Mouse (Mus musculus): Measurements from ENCODE around the gene Gm4353. TPM values are rescaled to one million over a fixed set of nuclear protein-coding genes. Genes with fewer than 3 reads are reported as not detected.

Gene Gm4353
- polyA plus RNA-seq (2012; rRNA removed), result 0.23 and 0.38 TPM in 2 replicates

DNA sequence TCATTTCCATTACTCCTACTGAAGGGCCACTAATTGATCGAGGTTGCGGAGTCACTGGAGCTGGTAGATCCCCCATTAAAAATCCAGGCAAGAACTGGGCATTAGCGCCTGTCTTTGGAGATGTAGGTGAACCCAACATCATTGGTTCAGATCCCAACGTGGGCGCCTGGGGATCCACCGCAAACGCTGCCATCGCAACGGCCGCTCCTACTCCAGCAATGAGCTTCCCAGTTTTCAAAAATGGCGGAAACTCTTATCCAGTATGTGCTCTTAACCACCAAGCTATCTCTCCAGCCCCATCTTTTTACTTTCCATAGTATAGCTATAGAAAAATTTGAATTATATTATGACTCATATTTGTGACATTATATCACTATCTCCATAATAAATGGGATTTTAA is at the start of gene Gm4353:
Gene Gm4353, minus strand, starts transcription at position 270 of the 400 bp plus-strand sequence.

DNA sequence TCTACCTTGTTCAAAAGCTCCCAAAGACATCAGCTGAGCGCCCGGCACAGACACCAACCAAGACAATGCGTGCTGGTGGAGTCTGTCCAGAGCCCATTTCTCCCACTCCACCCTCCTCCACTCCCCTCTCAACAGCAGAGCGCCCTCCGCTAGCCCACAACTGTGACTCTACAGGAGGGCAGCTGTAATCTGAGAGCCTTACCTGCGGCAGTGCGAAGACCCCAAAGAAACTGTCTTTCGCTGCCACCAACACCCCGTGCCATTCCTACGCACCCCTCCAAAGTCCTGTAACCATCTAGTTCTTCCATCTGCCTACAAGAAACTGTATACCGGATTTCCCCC is 45.3 kb downstream of the Gm4353 start, which contains the start of gene 1110004F10Rik:
Gene 1110004F10Rik, plus strand, starts transcription at position 202 of the 342 bp plus-strand sequence.

DNA sequence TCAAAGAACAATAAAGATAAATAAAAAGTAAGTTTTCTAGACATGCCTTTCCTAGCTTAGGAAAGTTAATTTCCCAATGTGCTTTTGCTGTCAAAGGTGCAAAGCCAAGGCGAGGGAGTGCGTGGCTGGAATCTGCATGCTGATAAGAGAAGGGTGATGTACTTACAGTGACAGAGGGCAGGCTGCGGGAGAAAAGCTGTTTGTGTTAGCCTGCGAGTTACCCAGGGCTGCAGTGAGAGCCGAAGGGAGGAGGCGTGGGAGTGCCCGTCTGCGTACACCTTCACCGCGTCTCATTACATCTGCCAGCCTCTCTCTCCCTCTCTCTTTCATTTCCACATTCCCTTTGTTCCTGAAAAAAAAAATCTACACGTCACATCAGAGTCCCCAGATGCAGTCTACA is 45.9 kb downstream of the Gm4353 start, which contains the start of gene Sox6:
Gene Sox6, minus strand, starts transcription at position 286 of the 400 bp plus-strand sequence.

Other genes starting within 250 kb of the Gm4353 start
- gene Sox6, start 45.8 kb downstream of the Gm4353 start, polyA plus RNA-seq (2012; rRNA removed), result 9.2 and 10.0 TPM in 2 replicates
- 43.8 and 49.5 TPM in 2 replicates for gene 1110004F10Rik, start 45.2 kb downstream of the Gm4353 start, polyA plus RNA-seq (2012; rRNA removed)
- 2.2 and 3.4 TPM in 2 replicates for gene Plekha7, start 223.7 kb upstream of the Gm4353 start, polyA plus RNA-seq (2012; rRNA removed)
- gene Rps13, start 249.6 kb upstream of the Gm4353 start, polyA plus RNA-seq (2012; rRNA removed), result 512 and 560 TPM in 2 replicates